Mouse (Mus musculus) right cerebral cortex, postnatal 25 days (tissue): ENCODE measurements around the gene Cldn22.

Experiments used
- DNase-seq: peaks from one replicate; pipeline ENCODE4 v3.0.0; 2022

Cldn22 gene

DNA sequence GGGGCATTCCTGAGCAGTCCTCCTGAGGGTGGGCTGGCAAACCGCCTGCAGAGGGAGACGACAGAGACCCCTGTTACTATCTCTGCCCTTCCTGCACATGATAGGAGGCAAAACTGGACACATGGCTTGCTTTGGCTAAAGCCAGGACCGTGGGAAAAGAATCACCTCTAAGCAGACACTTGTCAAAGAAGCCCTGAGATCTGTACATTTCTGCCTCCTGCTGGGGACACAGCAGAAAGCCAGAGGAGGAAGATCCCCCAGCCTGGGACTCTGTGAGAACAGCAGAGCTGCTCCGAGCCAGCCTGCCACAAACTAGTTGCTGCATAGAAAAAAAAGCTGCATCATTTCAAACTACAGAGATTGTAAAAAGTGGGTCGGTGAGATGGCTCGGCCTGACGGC lies 18.8 kb downstream of the Cldn22 start:
- DNase-seq = no peak

DNA sequence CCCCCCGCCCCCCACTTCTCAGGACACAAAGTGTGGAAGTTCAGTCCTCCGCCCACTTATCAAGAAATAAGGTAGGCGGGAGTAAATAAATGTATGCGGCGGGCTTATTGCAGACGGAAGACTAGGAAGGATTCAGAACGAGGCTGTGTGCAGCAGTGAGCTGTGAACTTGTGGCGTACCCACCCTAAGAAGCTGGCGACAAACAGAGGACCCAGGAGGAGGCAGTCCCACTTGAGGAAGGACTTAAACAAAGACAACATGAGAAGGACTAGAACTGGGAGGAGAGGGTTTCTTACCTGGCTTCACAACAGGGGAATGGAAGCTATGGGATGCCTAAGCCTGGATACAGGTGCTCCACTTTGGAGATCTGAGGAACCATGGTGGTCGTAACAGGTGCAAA lies 19.4 kb downstream of the Cldn22 start:
- no peak for DNase-seq

DNA sequence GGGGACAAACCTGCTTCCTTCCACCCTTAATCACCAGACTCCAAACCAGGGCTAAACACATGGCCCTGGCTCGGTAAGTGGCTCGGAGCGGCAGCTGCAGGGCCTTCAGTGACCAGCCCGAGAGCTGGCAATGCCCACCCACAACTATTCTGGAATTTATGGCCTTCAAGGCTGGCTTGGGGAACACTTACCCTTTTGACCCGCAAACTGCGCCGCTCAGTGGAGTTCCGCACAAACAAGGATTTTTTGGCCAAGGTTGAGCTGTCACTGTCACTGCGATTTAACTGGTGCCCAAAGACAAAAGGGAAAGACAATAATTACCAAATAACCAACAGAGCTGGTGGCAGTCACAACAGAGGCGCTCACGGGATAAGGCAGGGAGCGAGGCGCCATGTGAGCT lies 21.7 kb downstream of the Cldn22 start:
- DNase-seq = no peak

DNA sequence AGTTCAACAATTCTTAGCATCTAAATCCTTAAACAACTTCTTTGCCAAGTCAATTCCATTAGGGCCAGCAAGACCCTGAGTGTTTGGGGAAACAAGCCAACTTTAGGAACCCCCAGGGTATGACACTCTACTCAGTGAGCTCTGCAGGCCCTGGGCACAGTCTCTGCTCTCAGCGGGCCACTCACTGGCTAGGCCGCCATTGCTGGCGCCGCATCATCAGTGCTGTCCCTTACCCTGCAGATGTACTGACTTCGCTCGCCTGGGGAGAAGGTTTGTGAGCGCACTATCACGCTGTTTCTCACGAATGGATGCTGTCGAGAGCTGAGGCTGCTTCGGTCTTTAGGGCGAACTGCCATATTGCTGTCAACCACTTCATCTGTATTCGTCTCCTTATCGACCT lies 22.9 kb downstream of the Cldn22 start:
- no peak for DNase-seq

DNA sequence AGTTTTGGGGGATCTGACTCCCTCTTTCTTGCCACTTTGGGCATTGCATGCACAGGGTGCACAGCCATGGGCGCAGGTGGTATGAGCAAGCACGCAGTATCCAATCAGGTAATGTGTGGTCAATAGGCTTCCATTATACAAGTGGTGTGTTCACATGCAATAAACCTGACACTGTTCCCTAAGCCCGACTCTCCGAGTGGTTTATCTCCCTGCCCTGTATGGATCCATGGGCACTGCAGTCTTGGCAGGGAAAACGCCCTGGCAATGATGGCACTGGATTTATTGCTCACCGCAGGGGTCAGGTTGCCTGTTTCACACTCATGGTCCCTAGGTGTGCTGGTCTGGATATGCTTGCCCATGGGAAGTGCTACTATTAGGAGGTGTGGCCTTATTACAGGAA lies 23.6 kb downstream of the Cldn22 start:
- no peak for DNase-seq

GRCm38 (mm10) chr8:47849842-47850241 lies 25.6 kb downstream of the Cldn22 start:
- DNase-seq = no peak

GRCm38 (mm10) chr8:47851824-47852502 lies 27.7 kb downstream of the Cldn22 start:
- DNase-seq = peak; percentile 24

GRCm38 (mm10) chr8:47852737-47853136 lies 28.5 kb downstream of the Cldn22 start:
- DNase-seq = no peak

DNA sequence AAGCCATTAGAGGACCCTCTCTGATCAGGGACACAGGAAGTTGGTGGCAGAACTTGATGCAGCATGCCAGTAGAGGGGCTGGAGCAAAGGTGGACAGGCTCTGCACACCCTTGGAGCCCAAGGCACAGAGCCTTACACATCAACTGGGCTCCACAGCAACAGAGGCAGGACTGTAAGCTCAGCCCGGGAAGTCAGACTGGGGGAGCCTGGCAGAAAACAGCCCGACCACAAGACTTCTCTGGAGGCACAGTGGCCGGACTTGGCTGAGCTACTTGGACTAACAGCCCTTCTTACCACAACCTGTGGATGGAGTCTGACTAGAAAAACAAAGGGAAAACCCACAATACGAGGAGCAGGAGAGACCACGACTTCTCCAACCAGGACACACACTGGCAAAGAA lies 29.1 kb downstream of the Cldn22 start:
- no peak for DNase-seq

DNA sequence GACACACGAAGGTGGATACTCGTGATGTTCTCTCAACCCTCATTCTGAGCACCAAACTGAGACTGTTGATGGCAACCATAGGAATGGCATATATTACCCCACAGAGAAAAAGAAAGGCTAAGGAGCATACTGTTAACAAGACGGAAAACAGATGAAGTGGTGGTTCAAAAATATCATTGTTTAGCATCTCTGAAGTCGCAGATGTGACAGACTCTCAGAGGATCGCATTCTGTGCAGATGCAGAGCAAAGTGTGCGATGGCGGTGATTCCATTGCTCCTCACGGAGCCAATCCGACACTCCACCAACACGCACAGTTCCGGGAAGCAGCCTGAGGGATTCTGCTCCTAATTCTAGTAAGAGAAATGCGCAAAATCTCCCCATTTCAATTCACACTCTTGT lies 35.0 kb downstream of the Cldn22 start:
- DNase-seq = peak; percentile 36

GRCm38 (mm10) chr8:47866568-47866967 lies 42.3 kb downstream of the Cldn22 start:
- DNase-seq = no peak

- DNase-seq = peak; percentile 85
Observed at GRCm38 (mm10) chr8:47867067-47867466, 42.8 kb downstream of the Cldn22 start.

DNA sequence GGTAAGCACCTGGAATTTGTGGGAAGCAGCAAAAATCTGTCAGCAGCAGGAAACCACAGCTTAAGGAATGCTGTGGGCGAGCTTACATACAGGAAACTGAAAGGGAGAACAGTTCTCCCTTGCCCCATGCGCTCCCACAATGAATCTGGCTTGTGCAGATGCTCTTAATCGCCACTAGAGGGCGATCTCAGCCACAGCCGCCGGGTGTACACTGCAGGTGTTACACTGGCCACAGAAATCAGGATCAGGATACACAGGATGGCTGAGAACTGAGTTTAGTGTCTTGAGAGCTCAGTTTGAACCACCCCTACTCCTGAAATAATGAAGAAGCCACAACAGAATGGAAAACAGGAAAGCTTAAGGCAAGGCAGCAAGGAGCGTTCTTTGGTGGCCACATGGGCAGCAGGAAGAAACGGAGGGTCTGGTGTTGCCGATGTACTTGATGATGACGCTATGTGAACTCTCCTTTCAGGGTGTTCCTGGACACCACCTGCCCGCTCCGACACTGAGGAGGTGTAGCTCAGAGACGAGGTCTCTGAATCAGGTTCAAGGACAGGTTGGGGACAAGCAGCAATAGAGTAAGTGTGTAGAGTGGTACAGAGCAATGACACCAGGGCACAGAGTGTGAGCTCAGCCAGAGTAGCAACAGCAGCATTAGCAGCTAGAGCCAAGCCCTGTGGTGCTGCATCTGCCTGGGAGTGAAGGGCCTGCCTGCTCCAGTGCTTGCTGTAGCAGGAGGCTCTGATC lies 48.3 kb downstream of the Cldn22 start:
- DNase-seq = peak; percentile 40

- no peak for DNase-seq
Observed at GRCm38 (mm10) chr8:47874497-47875178, 50.4 kb downstream of the Cldn22 start.
